Mouse (Mus musculus): ENCODE results near the gene Hk2. TPM values are rescaled to one million over a fixed set of nuclear protein-coding genes. Genes with fewer than 3 reads are reported as not detected.

Gene Hk2
- total RNA-seq, 2 experiments from 2014 or later, result 86.8 to 96.6 TPM

DNA sequence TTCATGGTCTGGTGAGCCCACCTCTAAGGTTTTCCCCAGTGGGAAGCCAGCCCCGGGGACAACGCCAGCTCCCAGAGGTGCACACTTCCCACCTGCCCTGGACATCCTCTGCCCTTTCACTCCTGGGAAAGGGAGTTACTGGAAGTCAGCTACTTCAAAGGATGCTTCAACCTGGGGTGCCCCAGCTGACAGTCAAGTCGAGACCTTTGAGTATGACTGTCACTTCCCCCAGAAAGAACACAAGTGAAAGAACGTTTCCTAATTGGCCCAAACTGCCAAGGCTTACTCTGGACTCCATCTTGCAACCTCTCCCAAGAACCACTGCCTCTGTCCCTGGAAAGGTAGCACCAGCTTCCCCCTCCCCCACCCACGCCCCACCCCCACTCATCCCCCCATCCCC lies 4.5 kb downstream of the Hk2 start:
- DNase-seq, result no peak

DNA sequence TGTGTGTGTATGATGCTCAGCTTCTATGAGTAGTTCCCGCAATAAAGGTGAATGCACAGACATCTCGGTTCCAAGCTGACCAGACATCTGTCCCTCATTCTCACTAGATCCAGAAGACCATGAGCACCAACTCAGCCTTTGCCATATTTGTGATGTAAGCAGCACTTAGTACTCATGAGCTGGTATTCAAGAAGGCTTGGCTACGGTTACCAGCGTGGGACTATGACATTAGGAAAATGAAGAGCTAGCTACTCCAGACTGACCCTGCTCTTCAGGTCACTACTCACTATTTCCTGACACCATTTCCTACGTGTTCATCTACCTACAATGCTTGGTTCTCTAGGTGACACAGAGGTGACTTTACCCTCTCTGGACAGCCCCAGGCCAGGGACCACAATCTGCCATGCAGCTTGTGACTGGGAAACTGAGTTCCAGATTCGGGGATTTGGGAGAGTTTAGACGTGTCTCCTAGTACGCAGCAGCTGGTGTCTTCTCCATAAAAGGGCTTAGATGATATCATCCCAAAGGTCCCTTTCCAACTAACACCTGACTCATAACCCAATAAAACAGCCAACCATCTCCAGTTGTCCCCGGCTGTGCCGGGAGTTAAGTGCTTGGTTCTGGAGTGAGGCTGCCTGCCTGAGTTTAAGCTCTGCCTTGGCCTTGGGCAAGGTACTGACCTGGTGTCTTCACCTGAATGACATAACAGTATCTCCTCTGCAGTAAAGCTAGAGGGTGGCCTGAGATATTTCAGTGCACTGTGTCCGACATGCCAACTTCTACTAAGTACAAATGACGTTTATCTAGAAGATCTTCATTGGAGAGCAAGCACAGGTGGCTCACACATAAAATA lies 6.3 kb downstream of the Hk2 start:
- DNase-seq, result no peak

DNA sequence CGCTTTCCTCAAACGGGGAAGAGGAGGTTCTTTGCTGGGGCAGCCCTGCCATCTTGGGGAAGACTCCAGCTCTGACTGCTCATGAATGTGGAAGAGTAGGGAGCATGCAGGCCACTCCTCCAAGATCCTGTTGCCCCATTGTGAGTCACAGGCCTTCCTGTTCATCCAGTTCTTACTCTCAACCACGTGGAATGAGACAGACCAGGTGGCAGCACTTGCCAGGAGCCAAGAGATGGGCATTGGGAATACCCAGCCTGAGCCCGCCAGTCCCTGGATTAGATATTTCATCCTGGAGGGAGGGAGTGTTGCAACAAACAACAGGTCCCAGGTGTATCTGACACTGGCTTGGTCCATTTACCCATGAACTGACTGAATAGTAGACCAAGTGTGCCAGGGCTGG lies 7.6 kb downstream of the Hk2 start:
- no peak for DNase-seq

DNA sequence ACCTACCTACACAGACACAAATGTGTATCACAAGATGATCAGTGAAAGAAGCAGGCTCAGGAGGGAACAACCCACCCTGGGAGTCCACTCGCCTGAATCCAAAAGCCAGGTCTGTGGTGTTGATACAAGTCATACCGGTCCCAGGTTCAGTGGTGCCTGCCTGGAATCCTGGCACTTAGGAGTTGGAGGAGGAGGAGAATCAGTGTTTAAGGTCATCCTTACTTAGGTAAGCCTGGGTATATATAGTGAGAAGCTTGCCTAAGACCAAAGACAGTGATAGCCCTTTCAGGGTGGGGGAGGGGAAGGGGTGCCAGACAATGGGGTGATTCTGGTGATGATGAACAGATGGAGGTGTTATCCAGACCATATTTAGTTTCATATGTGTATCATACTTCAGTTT lies 9.0 kb downstream of the Hk2 start:
- DNase-seq, result no peak

DNA sequence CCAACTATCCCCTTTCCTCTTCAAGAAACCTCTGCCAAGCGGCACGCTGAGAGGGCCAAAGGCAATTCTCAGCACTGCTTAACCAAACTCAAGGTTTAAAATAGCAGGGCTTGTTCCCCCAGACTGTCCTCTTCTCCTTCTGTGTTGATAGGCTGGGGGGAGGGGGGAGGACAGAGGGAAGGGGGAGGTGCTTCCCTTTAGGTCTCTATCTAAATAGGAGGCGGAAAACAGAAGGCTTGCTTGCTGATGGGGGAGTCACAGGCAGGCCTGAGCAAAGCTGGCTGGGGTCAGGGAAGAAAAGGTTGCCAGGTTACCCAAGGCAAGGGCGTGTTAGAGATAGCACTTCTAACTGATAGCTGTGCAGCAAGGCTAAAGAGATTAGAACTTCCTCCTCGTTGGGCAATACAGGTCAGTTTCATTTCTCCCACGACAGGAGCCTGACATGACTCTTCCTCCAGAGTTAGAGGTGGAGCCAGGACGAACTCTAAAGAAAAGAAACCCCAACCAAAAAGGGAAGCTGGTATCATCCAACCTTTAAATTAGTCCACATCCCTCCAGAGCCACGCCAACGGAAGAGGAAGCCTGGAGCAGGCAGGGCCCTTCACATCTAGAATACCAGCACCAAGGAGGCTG lies 10.3 kb downstream of the Hk2 start:
- peak; percentile 46 for DNase-seq

DNA sequence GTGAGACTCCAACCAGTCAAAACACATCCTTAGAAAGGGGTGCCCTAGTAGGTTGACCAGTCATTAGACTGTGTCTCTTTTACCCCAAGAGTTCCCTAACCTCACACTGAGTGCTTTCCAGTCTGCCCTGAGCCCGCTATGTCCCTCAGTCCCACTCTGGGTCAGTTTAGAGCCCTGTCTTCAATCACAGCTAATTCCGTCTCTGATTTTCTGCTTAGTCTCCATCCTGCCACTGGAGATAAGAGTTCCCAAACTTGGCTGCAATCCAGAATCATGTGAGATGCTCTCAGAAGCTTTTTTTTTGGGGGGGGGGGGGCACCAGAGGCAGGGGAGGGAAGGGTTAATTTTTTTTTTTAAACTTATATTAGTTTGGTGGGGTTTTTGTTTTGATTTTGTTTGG lies 11.5 kb downstream of the Hk2 start:
- no peak for DNase-seq

DNA sequence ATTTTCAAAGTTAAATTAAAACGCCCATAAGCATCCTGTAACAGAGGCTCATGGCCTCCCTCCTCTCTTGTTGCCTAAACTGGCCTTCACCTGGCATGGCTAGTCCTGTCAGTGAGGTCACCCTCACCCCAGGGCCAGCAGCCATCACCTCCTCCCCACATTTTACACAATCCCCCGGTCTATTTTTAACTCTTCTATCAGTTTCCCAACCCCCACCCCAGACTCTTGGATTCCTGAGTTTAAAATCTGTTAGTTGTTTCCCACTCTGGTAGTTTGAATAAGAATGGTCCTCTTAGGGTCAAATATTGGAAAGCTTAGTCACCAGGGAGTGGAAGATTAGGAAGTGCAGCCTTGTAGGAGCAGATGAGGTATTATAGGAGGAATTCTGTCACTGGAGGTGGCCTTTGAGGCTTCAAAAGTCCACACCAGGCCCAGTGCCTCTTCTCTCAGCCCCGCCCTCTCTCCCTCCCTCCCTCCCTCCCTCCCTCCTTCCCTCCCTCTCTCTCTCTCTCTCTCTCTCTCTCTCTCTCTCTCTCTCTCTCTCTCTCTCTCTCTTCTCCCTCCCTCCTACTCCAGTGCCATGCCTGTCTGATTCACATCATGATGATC lies 13.4 kb downstream of the Hk2 start:
- peak; percentile 63 for DNase-seq

DNA sequence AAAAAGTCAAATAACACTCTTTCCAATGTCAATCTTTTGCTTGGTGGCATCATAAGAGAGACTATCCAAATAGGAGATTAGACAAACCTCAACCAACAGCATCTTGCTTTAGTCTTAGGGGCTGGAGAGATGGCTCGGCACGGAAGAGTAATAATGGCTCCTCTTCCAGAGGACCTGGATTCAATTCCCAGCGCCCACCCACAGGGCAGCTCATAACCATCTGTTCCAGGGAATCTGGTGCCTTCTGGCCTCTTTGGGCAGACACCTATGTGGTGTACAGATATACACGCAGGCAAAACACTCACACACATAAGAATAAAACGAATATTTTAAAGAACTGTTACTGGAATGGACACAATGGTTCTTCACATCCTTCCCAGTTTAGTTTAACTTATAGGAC lies 15.0 kb downstream of the Hk2 start:
- DNase-seq, result no peak

DNA sequence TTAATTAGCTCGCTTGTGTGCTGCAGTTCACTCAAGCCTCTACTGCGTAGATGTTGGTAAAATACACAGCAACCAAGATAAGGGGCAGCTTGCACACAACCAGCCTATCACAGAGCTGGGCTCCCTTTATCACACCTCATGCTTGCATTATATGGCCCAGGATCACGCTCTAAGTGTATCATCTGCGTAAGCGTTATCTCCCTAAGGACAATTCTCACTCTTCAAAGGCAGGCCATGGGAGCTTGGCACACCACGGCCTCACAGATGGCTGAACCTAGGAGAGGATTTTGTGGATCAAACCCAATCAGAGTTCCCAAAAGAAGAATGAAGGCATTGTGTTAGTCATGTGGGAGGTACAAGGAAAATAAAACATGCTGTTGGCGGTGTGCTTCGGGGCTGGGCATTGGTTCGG lies 17.4 kb downstream of the Hk2 start:
- no peak for DNase-seq

DNA sequence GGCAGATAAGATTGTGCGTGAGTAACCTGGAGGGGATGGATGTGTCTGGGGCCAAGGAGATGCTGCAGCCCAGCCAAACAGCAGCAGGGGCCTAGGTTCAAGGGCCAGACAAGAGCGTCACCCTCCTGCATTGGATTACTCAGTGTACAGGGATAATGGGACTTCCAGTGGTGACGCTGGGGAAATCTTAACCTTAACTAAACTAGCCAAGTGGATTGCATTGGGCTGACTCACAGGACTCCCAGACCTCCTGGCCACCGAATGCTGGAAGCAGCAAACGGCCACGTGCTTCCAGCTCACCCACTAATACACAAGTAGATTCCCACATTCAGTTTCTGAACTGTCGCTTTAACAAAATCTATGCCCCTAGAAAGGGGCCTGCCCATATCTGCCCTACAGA lies 18.0 kb downstream of the Hk2 start:
- no peak for DNase-seq

DNA sequence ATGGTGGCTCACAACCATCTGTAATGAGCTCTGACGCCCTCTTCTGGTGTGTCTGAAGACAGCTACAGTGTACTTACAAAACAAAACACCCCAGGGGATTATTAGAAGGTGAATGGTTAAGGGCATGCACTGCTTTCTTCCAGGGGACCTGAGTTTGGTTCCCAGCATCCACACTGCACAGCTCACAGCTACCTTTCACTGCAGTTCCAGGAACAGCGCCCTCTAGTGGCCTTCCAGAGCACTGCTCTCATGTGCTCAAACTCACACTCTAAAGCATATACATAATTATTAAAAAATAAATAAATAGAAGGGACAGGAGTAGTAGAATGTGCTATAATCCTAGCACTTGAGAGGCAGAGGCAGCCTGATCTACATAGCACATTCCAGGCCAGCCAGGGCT lies 18.9 kb downstream of the Hk2 start:
- DNase-seq, result no peak

DNA sequence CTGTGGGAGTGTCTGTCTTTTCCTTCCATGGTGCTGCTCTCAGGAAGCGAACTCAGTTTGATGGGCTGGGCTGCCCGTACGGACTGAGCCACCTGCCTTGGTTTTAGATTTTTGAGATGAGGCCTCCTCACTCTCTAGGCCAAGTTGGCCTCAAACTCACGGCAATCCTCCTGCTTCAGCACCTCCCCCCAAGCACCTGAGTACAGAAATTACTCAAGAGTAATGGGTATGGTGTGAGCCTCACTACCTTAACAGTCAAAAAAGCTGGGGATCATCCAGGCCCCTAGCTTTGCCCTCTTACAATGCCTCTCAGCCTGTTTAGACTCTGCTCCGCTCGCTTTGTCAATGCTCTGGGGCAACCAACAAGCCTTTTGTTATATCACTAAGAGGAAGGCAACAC lies 19.5 kb downstream of the Hk2 start:
- no peak for DNase-seq

DNA sequence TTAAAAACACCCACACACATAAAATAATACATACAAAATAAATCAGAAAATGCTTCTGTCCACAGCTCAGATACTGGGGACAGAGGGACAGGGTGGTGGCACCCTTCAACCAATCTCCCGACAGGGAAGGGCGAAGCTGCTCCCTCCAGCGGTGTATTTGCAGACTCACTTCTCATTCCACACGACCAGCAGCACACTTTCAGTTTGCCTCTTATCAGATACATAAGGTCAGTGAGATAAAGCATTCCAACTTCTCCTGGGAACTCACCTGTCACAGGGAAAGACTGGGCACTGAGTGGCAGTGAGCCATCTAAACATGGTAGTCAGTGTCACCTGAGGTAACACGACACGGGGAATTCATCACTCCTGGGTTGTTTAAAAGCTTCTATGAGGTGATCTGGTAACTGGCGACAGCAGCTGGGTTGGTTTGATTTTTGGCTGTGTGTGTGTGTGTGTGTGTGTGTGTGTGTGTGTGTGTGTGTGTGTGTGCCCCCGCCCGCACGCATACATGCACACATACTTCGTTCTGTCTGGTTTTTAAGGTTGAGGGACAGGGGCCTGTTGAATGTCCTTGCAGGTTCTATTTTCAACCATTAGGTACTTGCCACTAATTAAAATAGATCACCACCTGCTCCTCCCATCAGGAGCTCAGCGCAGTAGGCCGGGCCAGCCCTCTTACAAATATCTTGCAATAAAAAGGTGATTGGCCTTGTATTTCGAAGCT lies 20.5 kb downstream of the Hk2 start:
- peak; percentile 33 for DNase-seq

DNA sequence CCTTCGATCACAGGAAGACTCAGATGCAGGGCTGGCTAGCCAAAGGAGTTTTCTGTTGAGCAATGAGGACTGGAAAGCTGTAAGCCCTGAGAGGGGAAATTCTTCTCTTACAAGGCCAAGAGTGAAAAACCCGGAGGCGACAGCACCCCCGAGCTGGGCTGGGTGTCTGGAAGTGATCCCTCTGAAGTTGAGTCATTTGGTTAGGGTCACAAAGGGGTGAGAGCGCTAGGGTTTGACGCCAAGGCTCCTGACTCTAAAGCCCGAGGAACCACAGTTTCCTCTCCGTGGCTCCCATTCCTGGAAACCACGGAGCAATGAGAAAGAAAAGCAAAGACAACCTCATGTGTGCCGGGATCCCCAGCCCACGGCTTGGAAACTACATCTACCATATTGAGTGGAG lies 21.2 kb downstream of the Hk2 start:
- DNase-seq, result no peak

DNA sequence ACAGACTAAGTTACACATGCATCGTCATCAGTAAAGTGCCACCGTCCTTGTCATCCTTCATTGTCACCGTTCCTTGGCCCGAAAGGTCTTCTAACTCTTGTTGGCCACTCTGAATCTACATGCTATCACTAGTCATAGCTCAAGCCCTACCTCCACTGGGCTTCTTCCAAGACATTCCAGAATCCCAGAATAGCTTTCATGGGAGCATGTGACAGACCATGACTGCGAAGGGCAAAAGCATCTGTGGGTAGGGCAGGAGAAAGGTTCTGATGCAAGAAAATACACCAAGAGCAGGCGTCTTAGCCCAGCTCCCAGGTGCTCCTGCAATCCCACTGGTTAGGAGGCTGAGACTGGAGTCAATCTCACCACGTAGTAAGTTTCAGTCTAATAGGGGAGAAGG lies 22.5 kb downstream of the Hk2 start:
- peak; percentile 38 for DNase-seq

DNA sequence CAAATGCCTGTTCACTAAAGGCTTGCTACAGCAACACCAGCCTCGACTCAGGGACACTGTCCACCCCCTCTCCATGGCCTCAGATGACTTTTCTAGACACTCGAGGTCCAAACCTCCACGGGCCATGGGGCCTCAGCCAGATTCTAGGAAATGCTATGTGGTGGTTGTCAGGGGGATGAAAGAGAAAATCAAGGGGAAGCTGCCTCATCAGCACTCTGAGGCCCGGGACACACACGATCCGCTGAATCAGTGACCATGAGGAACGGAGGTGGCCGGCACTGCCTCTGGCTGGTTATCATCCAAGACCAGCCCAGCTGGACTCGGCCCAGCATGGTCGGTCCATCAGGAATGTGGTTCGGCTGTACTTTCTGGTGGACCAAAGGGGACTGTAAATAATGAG lies 23.2 kb downstream of the Hk2 start:
- peak; percentile 69 for DNase-seq

DNA sequence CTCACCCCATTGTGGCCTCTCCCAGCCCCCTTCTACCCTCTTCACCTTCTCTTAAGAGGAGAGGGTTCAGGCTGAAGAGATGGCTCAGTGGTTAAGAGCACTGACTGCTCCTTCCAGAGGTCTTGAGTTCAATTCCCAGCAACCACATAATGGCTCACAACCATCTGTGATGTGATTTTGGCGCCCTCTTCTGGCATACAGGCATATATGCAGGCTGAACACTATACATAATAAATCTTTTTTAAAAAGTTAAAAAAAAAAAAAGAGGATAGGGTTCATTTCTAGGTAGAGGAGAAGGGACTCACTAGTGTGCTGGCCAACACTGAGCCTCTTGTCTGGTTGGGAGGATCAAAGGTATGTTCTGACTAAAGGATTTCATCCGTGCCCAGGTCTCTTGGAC lies 24.2 kb downstream of the Hk2 start:
- DNase-seq, result no peak

DNA sequence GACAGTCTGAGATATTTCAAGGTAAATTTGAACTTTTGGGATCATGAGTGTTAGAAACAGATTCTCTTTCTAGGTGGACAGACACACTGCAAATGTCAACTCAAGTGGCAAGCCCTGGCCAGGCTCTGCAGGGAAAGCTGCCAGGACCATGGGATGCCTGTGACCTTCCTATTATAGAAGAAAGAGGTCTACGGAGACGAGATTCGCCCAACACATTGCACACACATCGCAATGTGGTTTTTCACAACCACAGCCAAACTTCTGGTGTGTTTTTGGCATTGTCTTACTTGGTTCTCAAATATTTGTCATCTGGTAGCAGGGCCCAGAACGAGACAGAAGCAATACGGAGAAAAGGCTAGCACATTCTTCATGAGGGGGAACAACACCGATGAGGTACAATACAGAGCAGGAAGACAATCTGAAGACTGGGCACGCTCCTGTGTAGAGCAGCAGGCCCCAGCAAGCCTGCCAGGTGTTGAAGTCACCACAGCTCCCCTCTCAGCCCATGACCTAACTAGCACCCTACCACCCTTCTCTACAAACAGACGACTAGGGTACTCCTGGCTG lies 26.1 kb downstream of the Hk2 start:
- peak; percentile 78 for DNase-seq

DNA sequence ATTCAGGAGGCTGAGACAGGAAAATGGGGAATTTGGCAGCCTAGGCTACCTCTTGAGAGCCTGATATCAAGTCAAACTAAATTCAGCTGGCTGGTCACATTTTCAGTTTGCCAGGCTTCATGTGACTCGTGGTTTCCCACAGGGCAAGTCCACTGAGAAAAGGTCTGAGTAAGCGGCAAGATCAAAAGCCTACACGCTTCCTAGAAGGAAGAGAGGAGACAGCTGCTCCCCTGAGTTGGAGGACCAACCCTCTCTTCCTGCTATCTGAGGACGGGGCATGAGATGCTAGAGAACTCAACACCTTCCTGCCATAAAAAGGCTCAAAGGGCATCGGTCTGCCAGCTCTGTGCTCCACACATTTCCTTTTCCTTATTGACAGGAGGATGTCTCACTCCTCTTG lies 27.2 kb downstream of the Hk2 start:
- no peak for DNase-seq

DNA sequence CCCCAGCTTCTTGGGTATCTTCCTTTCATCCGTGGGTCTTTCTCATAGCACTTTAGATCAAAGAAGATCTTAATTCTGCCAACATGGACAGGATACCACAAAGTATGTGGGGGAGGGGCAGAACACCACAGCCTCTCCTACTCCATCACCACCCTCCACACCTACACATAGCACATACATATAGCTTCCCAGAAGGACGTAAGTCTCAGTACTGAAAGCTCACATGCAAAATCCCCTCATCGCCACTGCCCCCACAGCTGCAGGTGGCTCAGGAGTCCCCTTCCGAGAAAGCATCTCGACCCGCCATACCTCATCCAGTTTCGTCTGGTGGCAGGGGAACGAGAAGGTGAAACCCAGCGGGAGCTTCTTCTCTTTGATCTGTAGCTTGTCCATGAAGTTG lies 29.7 kb downstream of the Hk2 start:
- no peak for DNase-seq

DNA sequence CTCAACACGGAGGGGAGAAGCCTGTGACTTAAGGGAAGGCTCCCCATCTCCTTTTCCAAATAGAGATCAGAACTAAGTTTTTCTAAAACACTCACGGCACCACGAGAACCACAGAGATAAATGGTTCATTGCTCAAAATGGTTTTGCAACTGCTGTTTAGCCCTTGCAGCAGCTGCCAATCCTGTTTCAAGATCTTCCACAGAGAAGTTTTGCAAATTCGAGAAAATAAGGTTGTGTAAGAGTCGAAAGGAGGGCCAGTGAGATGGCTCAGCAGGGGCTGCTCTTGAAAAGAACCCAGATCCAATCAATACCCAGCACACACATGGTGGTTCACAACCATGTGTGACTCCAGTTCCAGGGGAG lies 32.8 kb downstream of the Hk2 start:
- no peak for DNase-seq

DNA sequence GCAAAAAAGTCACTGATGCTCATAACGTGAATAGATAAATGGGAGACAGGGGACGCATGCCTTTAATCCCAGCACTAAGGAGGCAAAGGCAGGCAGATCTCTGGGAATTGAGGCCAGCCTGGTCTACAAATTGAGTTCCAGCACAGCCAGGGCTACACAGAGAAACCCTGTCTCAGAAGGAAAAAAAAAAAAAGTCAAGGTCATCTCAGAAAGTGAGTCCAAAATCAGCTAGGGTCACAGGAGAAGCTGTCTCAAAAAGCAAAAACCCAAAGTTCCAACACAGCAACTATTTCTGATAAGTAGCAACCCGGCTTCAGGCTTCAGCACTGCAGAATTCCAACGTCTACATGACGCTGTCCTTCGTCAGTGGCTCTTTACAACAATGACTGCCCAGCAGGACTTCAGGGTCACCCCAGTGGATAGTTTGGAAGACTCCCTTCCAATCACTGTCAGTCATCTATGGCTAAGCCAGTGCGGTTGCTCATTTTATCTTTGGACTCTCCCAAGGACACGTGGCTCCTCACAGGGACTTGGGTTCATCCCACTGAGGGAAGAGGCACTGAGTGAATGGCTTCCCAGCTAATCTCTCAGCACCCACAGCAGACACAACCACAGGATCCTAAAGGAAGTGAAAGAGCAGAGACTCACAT lies 33.3 kb downstream of the Hk2 start:
- no peak for DNase-seq

All from heart, postnatal 4 days (tissue).